Mouse (Mus musculus): ENCODE measurements around the gene Tle4. TPM values are rescaled to one million over a fixed set of nuclear protein-coding genes. Genes with fewer than 3 reads are reported as not detected.

The Tle4 gene
- polyA plus RNA-seq, 1 experiment from 2014 or later, result 35.5 TPM

DNA sequence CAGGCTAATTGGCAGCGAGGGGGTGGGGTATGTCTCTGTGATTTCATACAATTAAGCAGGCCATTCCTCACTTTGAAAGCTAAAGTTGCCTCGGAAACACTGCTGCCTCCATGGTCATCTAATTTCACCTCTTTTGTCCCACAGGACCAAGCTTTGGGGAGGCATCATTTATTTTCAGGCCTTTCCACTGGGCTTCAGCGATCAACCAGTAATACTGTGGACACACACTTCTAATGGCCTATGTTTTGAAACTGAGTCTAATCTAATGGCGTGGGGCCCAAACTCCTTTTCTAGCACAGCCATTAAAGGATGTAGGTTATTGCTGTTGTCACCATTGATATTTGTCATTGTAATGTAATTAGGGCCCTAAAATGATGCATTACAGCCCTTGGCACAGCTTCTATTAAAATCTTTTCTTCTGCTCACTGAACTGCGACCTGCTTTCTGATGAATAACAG is 31.3 kb downstream of the Tle4 start:
- WGBS, result 28% methylated on average over 5 of the region's 5 CpGs
- ATAC-seq (replicated peaks; ENCODE audit: insufficient number of reproducible peaks, low FRiP score, low TSS enrichment, low read depth) (peak; percentile 64), DNase-seq (ENCODE audit: low spot score) (peak; percentile 29)
- Histone ChIP-seq H3K9ac (replicated peaks; ENCODE audit: low read length) (no peak overlapping the region), H3K27ac (replicated peaks; ENCODE audit: low read depth, low read length) (no peak overlapping the region), H3K27me3 (ENCODE audit: control insufficient read depth, insufficient read depth, low read length) (no peaks in the 10 kb centered on the region), H3K9me3 (replicated peaks; ENCODE audit: control insufficient read depth, low read length) (no peaks in the 10 kb centered on the region), H3K4me3 (ENCODE audit: low read depth, low read length) (no peak overlapping the region), H3K36me3 (replicated peaks; ENCODE audit: control insufficient read depth, insufficient read depth, low read depth, low read length) (no peaks in the 10 kb centered on the region), H3K4me1 (ENCODE audit: control insufficient read depth, insufficient read depth, low read length) (no peaks in the 10 kb centered on the region), H3K4me2 (ENCODE audit: low read depth, low read length) (no peak overlapping the region)

DNA sequence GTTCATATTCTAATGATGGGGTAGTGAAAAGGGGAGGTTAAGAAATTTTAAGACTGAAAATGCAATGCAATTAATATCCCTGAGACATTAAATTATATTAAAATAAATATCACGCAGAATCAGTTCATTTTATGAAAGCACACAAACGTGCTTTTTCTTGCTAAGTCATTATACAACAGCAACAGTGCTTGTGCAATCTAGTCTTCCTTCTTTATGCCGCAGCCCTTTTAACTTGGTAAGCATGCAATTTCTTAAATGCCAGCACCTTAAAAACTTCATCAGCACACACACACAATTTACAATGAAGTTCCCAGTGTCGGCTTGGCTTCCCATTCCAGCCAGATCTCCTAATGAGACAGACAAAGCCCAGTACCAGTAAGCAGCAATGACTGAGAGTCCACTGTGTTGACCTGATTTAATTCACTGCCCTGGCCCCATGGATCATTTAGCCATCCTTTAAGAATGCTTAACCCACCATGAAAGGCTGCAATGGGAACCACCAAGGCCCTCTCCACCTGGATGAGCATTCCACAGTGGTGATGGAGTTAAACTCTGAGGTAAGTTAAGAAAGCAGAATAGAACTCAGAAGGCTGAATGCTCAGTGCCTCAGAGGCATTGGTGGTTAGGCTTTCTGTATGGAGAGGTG is 32.3 kb downstream of the Tle4 start:
- no peaks in the 10 kb centered on the region for H3K9me3 ChIP-seq (replicated peaks; ENCODE audit: control insufficient read depth, low read length)
- H3K27ac ChIP-seq (replicated peaks; ENCODE audit: low read depth, low read length), result no peak overlapping the region
- H3K4me3 ChIP-seq (ENCODE audit: low read depth, low read length), result no peak overlapping the region
- ATAC-seq (replicated peaks; ENCODE audit: insufficient number of reproducible peaks, low FRiP score, low TSS enrichment, low read depth) (no peak), DNase-seq (ENCODE audit: low spot score) (no peak)
- no peaks in the 10 kb centered on the region for H3K4me1 ChIP-seq (ENCODE audit: control insufficient read depth, insufficient read depth, low read length)
- H3K9ac ChIP-seq (replicated peaks; ENCODE audit: low read length), result no peak overlapping the region
- no peaks in the 10 kb centered on the region for H3K27me3 ChIP-seq (ENCODE audit: control insufficient read depth, insufficient read depth, low read length)
- 65% methylated on average over 4 of the region's 4 CpGs for WGBS
- H3K4me2 ChIP-seq (ENCODE audit: low read depth, low read length), result no peak overlapping the region
- H3K36me3 ChIP-seq (replicated peaks; ENCODE audit: control insufficient read depth, insufficient read depth, low read depth, low read length), result no peaks in the 10 kb centered on the region

DNA sequence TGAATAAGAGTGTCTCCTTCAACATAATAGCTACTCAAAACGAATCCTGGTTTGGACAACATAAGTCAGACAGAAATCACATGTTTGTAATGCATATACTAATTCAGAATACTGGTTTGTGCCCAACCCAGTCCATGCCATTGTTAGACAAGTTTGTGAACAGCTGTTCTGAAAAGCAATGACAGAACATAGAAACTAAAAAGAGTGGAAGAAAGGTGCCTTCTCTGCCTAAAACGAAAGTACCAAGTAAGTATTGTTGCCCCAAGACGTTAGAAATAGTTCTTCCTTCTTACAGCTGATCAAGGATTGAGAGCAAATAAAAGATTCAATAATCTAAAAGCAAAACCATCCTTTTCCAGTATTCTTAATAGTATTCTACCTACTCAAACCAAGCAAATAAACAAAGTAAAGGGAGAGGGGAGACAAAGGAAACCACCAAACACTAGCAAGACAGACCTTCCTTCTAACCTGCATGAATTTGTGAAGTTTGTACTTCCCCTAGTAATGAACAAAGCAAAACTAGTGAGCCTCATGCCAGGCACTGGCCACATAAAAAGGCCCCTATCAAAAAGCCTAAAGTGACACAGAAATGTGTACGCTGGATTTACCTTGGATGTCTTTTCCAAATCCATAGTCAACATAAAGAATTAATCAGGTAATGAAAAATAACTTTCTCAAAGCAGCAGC is 34.4 kb downstream of the Tle4 start:
- H3K9me3 ChIP-seq (replicated peaks; ENCODE audit: control insufficient read depth, low read length), result no peaks in the 10 kb centered on the region
- H3K4me2 ChIP-seq (ENCODE audit: low read depth, low read length), result no peak overlapping the region
- DNase-seq (ENCODE audit: low spot score), result no peak
- no peaks in the 10 kb centered on the region for H3K36me3 ChIP-seq (replicated peaks; ENCODE audit: control insufficient read depth, insufficient read depth, low read depth, low read length)
- no peak overlapping the region for H3K4me3 ChIP-seq (ENCODE audit: low read depth, low read length)
- no peak overlapping the region for H3K9ac ChIP-seq (replicated peaks; ENCODE audit: low read length)
- ATAC-seq (replicated peaks; ENCODE audit: insufficient number of reproducible peaks, low FRiP score, low TSS enrichment, low read depth), result no peak
- no peaks in the 10 kb centered on the region for H3K27me3 ChIP-seq (ENCODE audit: control insufficient read depth, insufficient read depth, low read length)
- H3K4me1 ChIP-seq (ENCODE audit: control insufficient read depth, insufficient read depth, low read length), result no peaks in the 10 kb centered on the region
- H3K27ac ChIP-seq (replicated peaks; ENCODE audit: low read depth, low read length), result no peak overlapping the region
- 88% methylated on average over 4 of the region's 4 CpGs for WGBS

DNA sequence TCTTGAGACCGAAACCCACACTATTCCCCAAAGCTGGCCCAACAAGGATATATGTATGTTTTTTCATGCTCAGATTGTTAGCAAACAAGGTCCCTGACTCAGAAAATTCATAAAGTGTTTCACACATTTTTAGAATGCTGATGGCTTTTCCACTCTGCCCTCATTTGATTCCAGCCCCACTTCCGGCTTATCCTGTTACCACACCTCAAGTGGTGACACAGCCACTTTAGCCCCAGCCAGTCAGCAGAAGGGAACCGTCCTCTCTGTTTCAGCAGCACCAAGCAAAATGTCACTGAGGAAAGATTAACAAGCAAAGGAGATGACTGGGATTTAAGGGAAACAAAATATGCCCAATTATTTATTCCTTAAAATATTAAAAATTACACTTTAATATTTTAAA is 50.0 kb downstream of the Tle4 start:
- 95% methylated on average over 3 of the region's 3 CpGs for WGBS
- no peak for DNase-seq (ENCODE audit: low spot score)
- no peak for ATAC-seq (replicated peaks; ENCODE audit: insufficient number of reproducible peaks, low FRiP score, low TSS enrichment, low read depth)

DNA sequence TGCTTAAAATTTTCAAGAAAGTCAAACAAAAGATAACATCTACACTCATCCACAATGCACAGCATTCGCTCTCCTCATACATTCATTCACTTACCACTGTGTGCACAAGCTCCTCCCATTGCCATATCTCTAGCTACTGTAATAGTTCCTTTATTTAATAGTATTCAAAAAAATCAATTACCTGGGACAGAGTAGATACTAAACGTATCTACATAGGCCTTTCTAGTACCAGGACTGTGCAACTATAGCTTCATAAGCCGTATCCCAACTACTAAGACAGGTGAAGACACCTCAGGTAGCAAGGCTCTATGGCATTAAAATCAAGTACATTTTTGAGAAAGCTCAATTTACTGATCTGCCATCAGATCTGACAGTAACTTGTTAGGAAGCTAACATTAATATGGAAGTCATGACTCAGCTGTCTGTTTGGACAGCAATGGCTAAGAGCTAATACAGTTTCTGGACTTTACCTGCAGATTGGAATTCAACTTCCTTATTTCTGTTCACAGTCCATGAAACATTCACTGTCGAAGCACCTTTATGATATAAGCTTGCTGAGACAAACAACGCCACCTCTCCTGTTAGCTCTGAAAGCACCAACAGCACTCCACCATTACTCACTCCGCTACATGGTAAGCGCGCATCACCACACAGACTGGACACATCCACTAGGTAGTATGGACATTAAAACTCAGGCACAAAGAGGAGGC is 50.6 kb downstream of the Tle4 start:
- WGBS, result 94% methylated on average over 8 of the region's 8 CpGs
- DNase-seq (ENCODE audit: low spot score) (no peak), ATAC-seq (replicated peaks; ENCODE audit: insufficient number of reproducible peaks, low FRiP score, low TSS enrichment, low read depth) (no peak)
- H3K9ac ChIP-seq (replicated peaks; ENCODE audit: low read length), result no peak overlapping the region
- H3K4me3 ChIP-seq (ENCODE audit: low read depth, low read length), result no peak overlapping the region
- no peaks in the 10 kb centered on the region for H3K9me3 ChIP-seq (replicated peaks; ENCODE audit: control insufficient read depth, low read length)
- H3K27me3 ChIP-seq (ENCODE audit: control insufficient read depth, insufficient read depth, low read length), result no peaks in the 10 kb centered on the region
- H3K36me3 ChIP-seq (replicated peaks; ENCODE audit: control insufficient read depth, insufficient read depth, low read depth, low read length), result no peaks in the 10 kb centered on the region
- no peak overlapping the region for H3K27ac ChIP-seq (replicated peaks; ENCODE audit: low read depth, low read length)
- H3K4me2 ChIP-seq (ENCODE audit: low read depth, low read length), result no peak overlapping the region
- no peaks in the 10 kb centered on the region for H3K4me1 ChIP-seq (ENCODE audit: control insufficient read depth, insufficient read depth, low read length)

More for the DNA sequence above, 50.0 kb downstream of the Tle4 start:
- Histone ChIP-seq H3K36me3 (replicated peaks; ENCODE audit: control insufficient read depth, insufficient read depth, low read depth, low read length) (no peaks in the 10 kb centered on the region), H3K9me3 (replicated peaks; ENCODE audit: control insufficient read depth, low read length) (no peaks in the 10 kb centered on the region), H3K4me2 (ENCODE audit: low read depth, low read length) (no peak overlapping the region), H3K4me3 (ENCODE audit: low read depth, low read length) (no peak overlapping the region), H3K9ac (replicated peaks; ENCODE audit: low read length) (no peak overlapping the region), H3K4me1 (ENCODE audit: control insufficient read depth, insufficient read depth, low read length) (no peaks in the 10 kb centered on the region), H3K27me3 (ENCODE audit: control insufficient read depth, insufficient read depth, low read length) (no peaks in the 10 kb centered on the region), H3K27ac (replicated peaks; ENCODE audit: low read depth, low read length) (no peak overlapping the region)

DNA sequence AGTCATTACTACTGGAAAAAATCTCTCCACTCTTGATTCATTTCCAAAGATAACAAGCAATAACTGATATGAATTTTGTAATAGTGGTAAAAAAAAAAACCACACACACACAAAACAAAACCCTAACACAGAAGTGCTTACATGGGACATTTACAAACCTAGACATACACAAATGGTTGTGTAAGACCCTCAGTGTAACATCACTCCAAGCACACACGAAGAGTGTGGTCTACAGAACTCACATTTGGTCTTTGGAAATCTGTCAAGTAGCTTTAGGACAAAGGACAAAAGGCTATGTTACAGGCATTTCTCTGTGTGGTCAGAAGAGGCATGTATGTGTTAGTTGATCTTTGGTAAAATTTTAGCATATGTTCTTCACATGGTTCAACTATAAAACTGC is 52.4 kb downstream of the Tle4 start:
- H3K27ac ChIP-seq (replicated peaks; ENCODE audit: low read depth, low read length), result no peak overlapping the region
- no peak overlapping the region for H3K4me3 ChIP-seq (ENCODE audit: low read depth, low read length)
- H3K4me1 ChIP-seq (ENCODE audit: control insufficient read depth, insufficient read depth, low read length), result no peaks in the 10 kb centered on the region
- no peaks in the 10 kb centered on the region for H3K36me3 ChIP-seq (replicated peaks; ENCODE audit: control insufficient read depth, insufficient read depth, low read depth, low read length)
- H3K9ac ChIP-seq (replicated peaks; ENCODE audit: low read length), result no peak overlapping the region
- no peaks in the 10 kb centered on the region for H3K27me3 ChIP-seq (ENCODE audit: control insufficient read depth, insufficient read depth, low read length)
- no peak overlapping the region for H3K4me2 ChIP-seq (ENCODE audit: low read depth, low read length)
- no peak for DNase-seq (ENCODE audit: low spot score)
- WGBS, result 83% methylated on average over 1 of the region's 1 CpGs
- no peak for ATAC-seq (replicated peaks; ENCODE audit: insufficient number of reproducible peaks, low FRiP score, low TSS enrichment, low read depth)
- H3K9me3 ChIP-seq (replicated peaks; ENCODE audit: control insufficient read depth, low read length), result no peaks in the 10 kb centered on the region

DNA sequence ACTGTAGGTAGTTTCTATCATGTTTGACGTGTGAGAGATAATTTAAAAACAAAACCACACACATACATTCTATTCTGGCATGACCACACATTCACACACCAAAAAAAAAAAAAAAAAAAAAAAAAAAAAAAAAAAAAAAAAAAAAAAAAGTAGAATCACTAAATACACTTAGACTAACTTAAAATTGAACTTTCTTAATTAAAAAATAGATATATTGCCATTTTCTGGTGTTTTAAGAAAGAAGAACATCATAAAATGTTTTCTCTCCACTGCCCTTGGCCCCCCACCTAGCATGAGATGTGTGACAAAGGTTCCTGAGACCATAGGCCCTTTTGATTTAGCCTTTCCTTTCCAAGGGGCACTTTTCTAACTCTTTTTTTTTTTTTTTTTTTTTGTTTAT is 54.5 kb downstream of the Tle4 start:
- no peak overlapping the region for H3K9ac ChIP-seq (replicated peaks; ENCODE audit: low read length)
- no peaks in the 10 kb centered on the region for H3K9me3 ChIP-seq (replicated peaks; ENCODE audit: control insufficient read depth, low read length)
- H3K36me3 ChIP-seq (replicated peaks; ENCODE audit: control insufficient read depth, insufficient read depth, low read depth, low read length), result no peaks in the 10 kb centered on the region
- no peaks in the 10 kb centered on the region for H3K4me1 ChIP-seq (ENCODE audit: control insufficient read depth, insufficient read depth, low read length)
- no peak overlapping the region for H3K4me2 ChIP-seq (ENCODE audit: low read depth, low read length)
- ATAC-seq (replicated peaks; ENCODE audit: insufficient number of reproducible peaks, low FRiP score, low TSS enrichment, low read depth), result no peak
- no peak for DNase-seq (ENCODE audit: low spot score)
- H3K27ac ChIP-seq (replicated peaks; ENCODE audit: low read depth, low read length), result no peak overlapping the region
- 88% methylated on average over 1 of the region's 1 CpGs for WGBS
- no peak overlapping the region for H3K4me3 ChIP-seq (ENCODE audit: low read depth, low read length)
- H3K27me3 ChIP-seq (ENCODE audit: control insufficient read depth, insufficient read depth, low read length), result no peaks in the 10 kb centered on the region

DNA sequence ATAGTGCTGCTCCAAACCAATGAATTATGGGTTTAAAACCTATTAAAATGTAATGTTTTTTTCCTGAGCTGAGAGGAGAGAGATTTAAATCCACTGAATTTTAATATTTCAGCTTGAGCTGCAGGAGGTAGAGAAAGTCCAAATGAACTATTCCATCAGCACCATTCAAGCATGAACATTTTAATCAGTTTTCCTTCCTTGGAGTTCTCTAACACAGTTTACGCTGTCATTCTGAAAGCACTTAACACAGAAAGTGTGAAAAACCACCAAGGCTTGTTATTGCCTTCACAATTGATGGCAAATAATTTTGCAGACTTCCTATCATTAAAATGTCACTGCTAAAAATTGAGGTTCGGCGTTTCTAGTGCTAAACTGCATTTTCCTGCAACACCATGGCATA is 57.2 kb downstream of the Tle4 start:
- Histone ChIP-seq H3K36me3 (replicated peaks; ENCODE audit: control insufficient read depth, insufficient read depth, low read depth, low read length) (no peaks in the 10 kb centered on the region), H3K9ac (replicated peaks; ENCODE audit: low read length) (no peak overlapping the region), H3K4me1 (ENCODE audit: control insufficient read depth, insufficient read depth, low read length) (no peaks in the 10 kb centered on the region), H3K4me2 (ENCODE audit: low read depth, low read length) (no peak overlapping the region), H3K27ac (replicated peaks; ENCODE audit: low read depth, low read length) (no peak overlapping the region), H3K4me3 (ENCODE audit: low read depth, low read length) (no peak overlapping the region), H3K9me3 (replicated peaks; ENCODE audit: control insufficient read depth, low read length) (no peaks in the 10 kb centered on the region), H3K27me3 (ENCODE audit: control insufficient read depth, insufficient read depth, low read length) (no peaks in the 10 kb centered on the region)
- 86% methylated on average over 3 of the region's 3 CpGs for WGBS
- no peak for ATAC-seq (replicated peaks; ENCODE audit: insufficient number of reproducible peaks, low FRiP score, low TSS enrichment, low read depth)
- DNase-seq (ENCODE audit: low spot score), result no peak
